Mouse (Mus musculus) cerebellum, postnatal 10 days (tissue): ENCODE data around the gene Igsf21.

ENCODE experiments used
- DNase-seq, 2 experiments: peaks; one replicate each; pipeline ENCODE4 v3.0.0; 2021; ENCODE audit warnings: mixed read lengths in 2 of 2

Gene Igsf21

GRCm38 (mm10) chr4:140096283-140096682 is 150.3 kb downstream of the Igsf21 start:
- DNase-seq = peak; percentile 52 to 56

GRCm38 (mm10) chr4:140094835-140095234 is 151.7 kb downstream of the Igsf21 start:
- peak in 1 of 2 experiments; percentile 67 for DNase-seq

- peak in 1 of 2 experiments; percentile 63 for DNase-seq
These were observed 154.2 kb downstream of the Igsf21 start for GRCm38 (mm10) chr4:140092367-140092766.

GRCm38 (mm10) chr4:140091693-140092092 is 154.9 kb downstream of the Igsf21 start:
- no peak for DNase-seq

- no peak for DNase-seq
These were observed 156.9 kb downstream of the Igsf21 start for GRCm38 (mm10) chr4:140089676-140090075.

GRCm38 (mm10) chr4:140088711-140089440 is 157.7 kb downstream of the Igsf21 start:
- no peak for DNase-seq

GRCm38 (mm10) chr4:140086192-140086591 is 160.4 kb downstream of the Igsf21 start:
- no peak for DNase-seq

GRCm38 (mm10) chr4:140084521-140085011 is 162.0 kb downstream of the Igsf21 start:
- peak; percentile 79 to 80 for DNase-seq

- no peak for DNase-seq
These were observed 162.5 kb downstream of the Igsf21 start for GRCm38 (mm10) chr4:140084064-140084463.

- peak in 1 of 2 experiments; percentile 39 for DNase-seq
These were observed 168.2 kb downstream of the Igsf21 start for GRCm38 (mm10) chr4:140078416-140078815.

GRCm38 (mm10) chr4:140077615-140078014 is 169.0 kb downstream of the Igsf21 start:
- DNase-seq = no peak

- DNase-seq = peak; percentile 93
These were observed 169.6 kb downstream of the Igsf21 start for GRCm38 (mm10) chr4:140076852-140077563.

GRCm38 (mm10) chr4:140076428-140076827 is 170.2 kb downstream of the Igsf21 start:
- peak in 1 of 2 experiments; percentile 48 for DNase-seq

- peak in 1 of 2 experiments; percentile 44 for DNase-seq
These were observed 175.5 kb downstream of the Igsf21 start for GRCm38 (mm10) chr4:140071047-140071446.

- DNase-seq = no peak
These were observed 176.3 kb downstream of the Igsf21 start for GRCm38 (mm10) chr4:140070331-140070652.

GRCm38 (mm10) chr4:140069563-140070330 is 176.8 kb downstream of the Igsf21 start:
- DNase-seq = peak in 1 of 2 experiments; percentile 39

- DNase-seq = no peak
These were observed 178.1 kb downstream of the Igsf21 start for GRCm38 (mm10) chr4:140068468-140068867.

- no peak for DNase-seq
These were observed 180.6 kb downstream of the Igsf21 start for GRCm38 (mm10) chr4:140066011-140066410.

- DNase-seq = no peak
These were observed 183.4 kb downstream of the Igsf21 start for GRCm38 (mm10) chr4:140063153-140063671.

GRCm38 (mm10) chr4:140060251-140060650 is 186.3 kb downstream of the Igsf21 start:
- no peak for DNase-seq

GRCm38 (mm10) chr4:140053042-140053441 is 193.5 kb downstream of the Igsf21 start:
- peak; percentile 76 to 86 for DNase-seq

GRCm38 (mm10) chr4:140052575-140052974 is 194.0 kb downstream of the Igsf21 start:
- peak; percentile 56 to 75 for DNase-seq

GRCm38 (mm10) chr4:140047807-140048362 is 198.7 kb downstream of the Igsf21 start:
- DNase-seq = peak; percentile 55 to 64
